Mouse (Mus musculus) stomach, embryonic 15.5 days (tissue): ENCODE results near the gene Bpi. TPM values are rescaled to one million over a fixed set of nuclear protein-coding genes. Genes with fewer than 3 reads are reported as not detected.

Experiments used
- ATAC-seq: fragments of 200-750 bp; cut with Nextera tagmentation; 2 replicates; pipeline ENCODE4 v1.8.0; 2017; ENCODE audit warnings: low read depth, moderate number of reproducible peaks, moderate TSS enrichment; ENCODE audit not compliant: insufficient read depth, low FRiP score
- H3K27ac ChIP-seq: fragments of 300-500 bp; sonication (generic); 2 replicates; pipeline ENCODE4 v1.5.1; 2015; ENCODE audit warnings: mild to moderate bottlenecking, inconsistent platforms
- H3K27me3 ChIP-seq: fragments of 300-500 bp; sonication (generic); replicated peaks from 2 replicates; pipeline ENCODE4 v1.6.1; 2015; ENCODE audit warnings: inconsistent platforms
- H3K36me3 ChIP-seq: fragments of 300-500 bp; sonication (generic); 2 replicates; pipeline ENCODE4 v1.6.1; 2015; ENCODE audit warnings: inconsistent platforms
- H3K4me1 ChIP-seq: fragments of 300-500 bp; sonication (generic); 2 replicates; pipeline ENCODE4 v1.6.1; 2015; ENCODE audit warnings: inconsistent platforms
- H3K4me2 ChIP-seq: fragments of 300-500 bp; sonication (generic); 2 replicates; pipeline ENCODE4 v1.6.1; 2015; ENCODE audit warnings: mild to moderate bottlenecking, inconsistent platforms
- H3K4me3 ChIP-seq: fragments of 300-500 bp; sonication (generic); replicated peaks from 2 replicates; pipeline ENCODE4 v1.5.1; 2015; ENCODE audit warnings: inconsistent platforms
- H3K9ac ChIP-seq: fragments of 300-500 bp; sonication (generic); 2 replicates; pipeline ENCODE4 v1.6.1; 2015; ENCODE audit warnings: inconsistent platforms
- H3K9me3 ChIP-seq: fragments of 300-500 bp; sonication (generic); 2 replicates; pipeline ENCODE4 v1.6.1; 2016; ENCODE audit warnings: inconsistent platforms
- WGBS: fragments of 180-500 bp; shearing (Covaris S2); methylation state at CpG from one replicate; pipeline ENCODE4 v1.1.7; 2015; 5-methylcytosine and 5-hydroxymethylcytosine counted together
- polyA plus RNA-seq: library from polyadenylated mRNA; unstranded; fragments of >200 nt; fragmentation: Nextera tagmentation; extraction: Ambion mirVana; gene quantifications from 2 replicates; pipeline ENCODE4 v1.2.1, GENCODE M21; 2015

The Bpi gene
- polyA plus RNA-seq, result not detected in 2 replicates

DNA sequence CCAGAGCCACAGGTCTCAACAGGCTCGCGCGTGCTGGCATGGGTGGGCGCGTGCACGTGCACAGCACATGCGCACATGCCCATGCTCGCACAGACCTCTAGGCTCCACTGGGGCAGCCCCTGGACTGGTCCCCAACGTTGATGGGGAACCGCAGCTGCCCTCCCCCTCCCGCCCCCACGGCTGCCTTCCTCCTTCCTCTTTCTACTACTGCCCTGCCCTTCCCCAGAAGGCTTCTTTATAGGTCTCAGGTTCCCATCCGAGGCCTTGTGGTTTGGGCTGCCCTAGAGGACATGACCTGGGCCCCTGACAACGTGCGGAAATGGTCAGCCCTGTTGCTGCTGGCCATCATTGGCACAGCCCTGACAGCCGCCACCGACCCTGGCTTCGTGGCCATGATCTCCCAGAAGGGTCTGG lies at the start of gene Bpi:
TSS of gene Bpi (plus strand) at position 90 of the 414 bp plus-strand sequence.
- H3K9ac ChIP-seq, result no peak within 1 kb of the TSS
- ATAC-seq, result no peak
- peak within 1 kb of the TSS; percentile 32 for H3K4me2 ChIP-seq

GRCm38 (mm10) chr2:158209776-158210175 lies 48.1 kb upstream of the Bpi start:
- Histone ChIP-seq H3K4me2 (no peak overlapping the region), H3K27ac (no peak overlapping the region), H3K4me3 (no peak overlapping the region), H3K36me3 (no peaks in the 10 kb centered on the region), H3K9ac (no peak overlapping the region), H3K27me3 (no peaks in the 10 kb centered on the region), H3K4me1 (peaks cover 6% of the 10 kb centered on the region; the same call in 1 of the 2 replicates), H3K9me3 (no peaks in the 10 kb centered on the region)
- WGBS, result 65% methylated on average over 9 of the region's 9 CpGs
- no peak for ATAC-seq

More for the DNA sequence above, at the start of gene Bpi:
- Histone ChIP-seq H3K36me3 (no peaks in the 10 kb centered on the region), H3K27me3 (no peaks in the 10 kb centered on the region), H3K27ac (peak within 1 kb of the TSS; percentile 38; the same call in 1 of the 2 replicates), H3K9me3 (no peaks in the 10 kb centered on the region), H3K4me1 (peaks cover 16% of the 10 kb centered on the region; the same call in 1 of the 2 replicates), H3K4me3 (no peak within 1 kb of the TSS)
- WGBS, result 61% methylated on average over 18 of the region's 18 CpGs

DNA sequence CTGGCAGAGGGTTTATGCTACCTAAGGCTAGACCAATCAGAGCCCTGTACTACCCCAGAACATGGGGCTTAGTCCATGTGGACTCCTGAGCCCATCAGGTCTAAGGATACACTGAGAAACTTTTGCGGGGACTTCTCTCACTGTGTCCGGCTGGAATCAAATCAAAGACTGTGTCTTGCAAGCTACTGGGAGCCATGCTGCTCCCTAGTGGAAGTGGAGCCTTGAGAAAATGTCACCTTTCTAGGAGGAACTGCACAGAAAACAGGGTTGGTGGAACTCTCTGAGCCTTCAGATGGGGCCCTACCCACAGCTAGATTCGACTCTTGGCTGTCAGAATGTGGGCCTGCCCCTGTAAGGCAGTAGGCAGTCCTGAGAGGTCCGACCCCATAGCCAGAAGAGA lies 47.4 kb upstream of the Bpi start:
- no peaks in the 10 kb centered on the region for H3K9me3 ChIP-seq
- no peak overlapping the region for H3K27ac ChIP-seq
- no peak for ATAC-seq
- no peak overlapping the region for H3K4me3 ChIP-seq
- H3K4me2 ChIP-seq, result no peak overlapping the region
- no peaks in the 10 kb centered on the region for H3K36me3 ChIP-seq
- WGBS, result 50% methylated on average over 4 of the region's 4 CpGs
- H3K27me3 ChIP-seq, result no peaks in the 10 kb centered on the region
- peaks cover 10% of the 10 kb centered on the region for H3K4me1 ChIP-seq
- no peak overlapping the region for H3K9ac ChIP-seq

- no peaks in the 10 kb centered on the region for H3K27me3 ChIP-seq
- 0 out of 2 replicates have a peak overlapping the region, but pooled peaks have one; percentile 12 for H3K4me2 ChIP-seq
- no peaks in the 10 kb centered on the region for H3K9me3 ChIP-seq
- WGBS, result 38% methylated on average over 10 of the region's 10 CpGs
- no peak overlapping the region for H3K9ac ChIP-seq
- H3K4me3 ChIP-seq, result no peak overlapping the region
- no peaks in the 10 kb centered on the region for H3K36me3 ChIP-seq
- no peak overlapping the region for H3K27ac ChIP-seq
- ATAC-seq, result no peak
- peaks cover 13% of the 10 kb centered on the region for H3K4me1 ChIP-seq
Measured at GRCm38 (mm10) chr2:158210958-158211357, 46.9 kb upstream of the Bpi start.

GRCm38 (mm10) chr2:158211764-158212471 lies 46.0 kb upstream of the Bpi start:
- Histone ChIP-seq H3K9me3 (no peaks in the 10 kb centered on the region), H3K27ac (no peak overlapping the region), H3K4me3 (no peak overlapping the region), H3K4me2 (no peak overlapping the region), H3K9ac (no peak overlapping the region), H3K4me1 (peaks cover 13% of the 10 kb centered on the region), H3K36me3 (no peaks in the 10 kb centered on the region), H3K27me3 (no peaks in the 10 kb centered on the region)
- WGBS, result 63% methylated on average over 4 of the region's 4 CpGs
- ATAC-seq, result no peak

DNA sequence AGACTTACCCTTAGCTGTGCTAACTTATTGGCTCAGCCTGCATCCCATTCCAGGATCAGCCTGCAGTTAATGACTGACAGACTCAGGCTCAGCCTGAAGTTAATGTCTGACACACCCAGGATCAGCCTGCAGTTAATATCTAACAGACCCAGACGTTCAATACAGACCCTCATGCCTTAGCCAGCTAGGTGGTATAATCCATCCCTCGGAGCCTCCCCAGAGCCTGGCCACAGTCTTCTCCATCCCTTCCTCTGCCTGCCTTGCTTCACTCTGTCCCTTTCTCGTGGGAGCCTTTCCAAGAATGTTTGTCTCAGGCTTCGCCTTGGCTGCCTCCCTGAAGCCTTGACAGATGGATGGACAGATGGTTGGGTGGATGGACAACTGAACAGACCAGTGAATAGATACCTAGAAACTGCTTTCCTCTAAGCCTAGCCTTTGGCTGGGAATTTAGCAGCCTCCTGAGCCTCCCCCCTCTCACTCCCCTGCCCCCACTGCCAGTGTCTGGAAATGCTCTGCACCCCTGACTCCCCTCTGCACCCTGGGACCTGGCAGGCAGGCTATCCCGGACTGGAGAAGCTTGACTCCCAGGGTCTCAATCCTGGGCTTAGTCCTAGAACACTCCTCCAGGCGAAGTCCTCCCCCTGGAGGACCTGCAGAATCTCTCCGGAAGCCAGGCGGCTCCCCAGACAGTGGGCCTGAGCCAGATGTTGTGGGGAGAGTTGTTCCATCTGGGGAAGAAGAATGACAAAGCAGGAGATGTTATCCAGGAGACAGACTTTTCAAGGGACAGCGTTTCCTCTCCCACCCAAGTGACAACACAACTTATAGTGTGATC lies 42.4 kb upstream of the Bpi start:
- no peaks in the 10 kb centered on the region for H3K27me3 ChIP-seq
- no peak overlapping the region for H3K4me3 ChIP-seq
- no peak overlapping the region for H3K4me2 ChIP-seq
- 37% methylated on average over 9 of the region's 9 CpGs for whole genome bisulfite sequencing
- H3K9me3 ChIP-seq, result no peaks in the 10 kb centered on the region
- H3K27ac ChIP-seq, result peak overlapping the region; percentile 23
- peak; percentile 69; the same call in 1 of the 2 replicates for ATAC-seq
- H3K36me3 ChIP-seq, result no peaks in the 10 kb centered on the region
- no peak overlapping the region for H3K9ac ChIP-seq
- peaks cover 7% of the 10 kb centered on the region for H3K4me1 ChIP-seq

DNA sequence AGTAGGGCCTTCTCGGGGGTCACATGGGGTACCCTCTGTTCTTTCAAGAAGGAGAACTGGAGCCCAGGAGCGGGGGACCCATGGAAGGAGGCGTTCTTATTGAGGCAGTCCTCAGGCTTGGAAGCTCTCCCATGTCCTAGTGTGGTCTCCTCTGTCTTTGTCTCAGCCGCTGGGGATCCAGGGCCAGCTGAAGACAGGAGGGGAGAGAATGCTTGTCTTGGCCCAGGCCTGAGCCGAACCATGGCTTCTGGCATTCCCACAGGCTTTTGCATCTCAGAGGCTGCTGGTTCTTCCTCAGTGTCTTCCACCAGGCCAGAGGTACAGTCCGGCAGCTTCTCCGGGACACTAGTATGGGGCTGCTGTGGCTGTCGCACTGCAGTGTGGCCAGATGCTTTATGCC lies 41.4 kb upstream of the Bpi start:
- WGBS, result 78% methylated on average over 8 of the region's 8 CpGs
- H3K4me3 ChIP-seq, result no peak overlapping the region
- no peaks in the 10 kb centered on the region for H3K36me3 ChIP-seq
- H3K4me1 ChIP-seq, result peaks cover 7% of the 10 kb centered on the region
- no peak overlapping the region for H3K4me2 ChIP-seq
- no peak for ATAC-seq
- H3K27me3 ChIP-seq, result no peaks in the 10 kb centered on the region
- peak overlapping the region; percentile 23; the same call in 1 of the 2 replicates for H3K27ac ChIP-seq
- H3K9ac ChIP-seq, result no peak overlapping the region
- H3K9me3 ChIP-seq, result no peaks in the 10 kb centered on the region

DNA sequence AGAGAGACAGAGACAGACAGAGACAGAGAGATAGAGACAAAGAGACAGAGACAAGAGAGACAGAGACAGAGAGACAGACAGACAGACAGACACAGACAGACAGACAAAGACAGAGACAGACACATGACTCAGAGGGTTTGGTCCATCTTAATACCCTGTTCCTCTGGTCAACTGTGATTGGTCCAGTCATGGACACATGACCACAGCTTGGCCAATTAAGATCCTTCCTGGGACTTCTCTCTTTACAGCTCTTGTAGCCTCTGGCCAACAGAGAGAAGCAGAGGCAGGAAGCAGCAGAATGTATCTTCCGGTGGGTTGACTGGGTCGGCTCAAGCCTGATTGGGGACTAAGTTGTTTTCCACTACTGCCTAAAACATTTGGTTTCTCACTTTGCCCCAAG lies 38.3 kb upstream of the Bpi start:
- H3K4me1 ChIP-seq, result peaks cover 17% of the 10 kb centered on the region
- H3K4me2 ChIP-seq, result no peak overlapping the region
- H3K36me3 ChIP-seq, result no peaks in the 10 kb centered on the region
- no peak overlapping the region for H3K27ac ChIP-seq
- WGBS, result 93% methylated on average over 2 of the region's 2 CpGs
- no peaks in the 10 kb centered on the region for H3K27me3 ChIP-seq
- no peak overlapping the region for H3K9ac ChIP-seq
- ATAC-seq, result no peak
- no peak overlapping the region for H3K4me3 ChIP-seq
- no peaks in the 10 kb centered on the region for H3K9me3 ChIP-seq

DNA sequence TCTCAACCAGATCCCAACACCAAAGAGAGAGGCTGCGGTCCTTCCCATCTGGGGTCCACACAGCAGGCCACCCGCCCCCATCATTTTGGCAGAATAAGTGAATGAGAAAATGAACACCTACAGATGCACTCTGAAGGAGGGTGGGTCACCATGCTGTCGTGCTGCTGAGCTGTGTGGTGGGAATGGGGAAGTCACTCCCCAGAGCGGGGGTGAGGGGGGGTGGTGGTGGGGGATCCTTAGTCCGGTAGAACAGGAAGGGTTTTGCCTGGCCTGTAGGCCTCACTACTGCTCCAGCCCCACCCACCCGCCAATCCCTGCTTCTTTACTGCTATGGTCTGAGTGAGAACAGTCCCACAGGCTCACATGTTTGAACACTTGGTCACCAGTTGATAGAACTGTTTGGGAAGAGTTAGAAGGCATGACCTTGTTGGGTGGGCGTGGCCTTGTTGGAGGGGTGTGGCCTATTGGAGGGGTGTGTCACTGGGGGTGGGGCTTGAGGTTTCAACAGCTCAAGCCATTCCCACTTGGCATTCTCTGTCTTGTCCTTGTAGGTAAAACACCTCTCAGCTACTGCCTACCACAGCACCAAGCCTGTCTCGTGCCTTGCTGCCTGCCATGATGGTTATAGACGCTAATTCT lies 36.3 kb upstream of the Bpi start:
- Histone ChIP-seq H3K36me3 (no peaks in the 10 kb centered on the region), H3K4me1 (peaks cover 10% of the 10 kb centered on the region), H3K27me3 (no peaks in the 10 kb centered on the region), H3K4me3 (no peak overlapping the region), H3K9me3 (no peaks in the 10 kb centered on the region), H3K4me2 (no peak overlapping the region), H3K27ac (no peak overlapping the region), H3K9ac (no peak overlapping the region)
- 86% methylated on average over 9 of the region's 9 CpGs for WGBS
- ATAC-seq, result no peak

- H3K4me1 ChIP-seq, result peaks cover 10% of the 10 kb centered on the region
- H3K36me3 ChIP-seq, result no peaks in the 10 kb centered on the region
- H3K27ac ChIP-seq, result no peak overlapping the region
- H3K27me3 ChIP-seq, result no peaks in the 10 kb centered on the region
- H3K4me3 ChIP-seq, result no peak overlapping the region
- no peaks in the 10 kb centered on the region for H3K9me3 ChIP-seq
- no peak overlapping the region for H3K9ac ChIP-seq
- H3K4me2 ChIP-seq, result no peak overlapping the region
- 42% methylated on average over 4 of the region's 4 CpGs for WGBS
- no peak; the same call in 1 of the 2 replicates for ATAC-seq
Measured at GRCm38 (mm10) chr2:158222664-158223063, 35.2 kb upstream of the Bpi start.

- Histone ChIP-seq H3K9me3 (no peaks in the 10 kb centered on the region), H3K4me1 (peaks cover 12% of the 10 kb centered on the region), H3K4me3 (no peak overlapping the region), H3K27ac (no peak overlapping the region), H3K4me2 (no peak overlapping the region), H3K36me3 (no peaks in the 10 kb centered on the region), H3K9ac (no peak overlapping the region), H3K27me3 (no peaks in the 10 kb centered on the region)
- WGBS, result 64% methylated on average over 3 of the region's 3 CpGs
- no peak for ATAC-seq
Measured at GRCm38 (mm10) chr2:158223497-158223896, 34.4 kb upstream of the Bpi start.

DNA sequence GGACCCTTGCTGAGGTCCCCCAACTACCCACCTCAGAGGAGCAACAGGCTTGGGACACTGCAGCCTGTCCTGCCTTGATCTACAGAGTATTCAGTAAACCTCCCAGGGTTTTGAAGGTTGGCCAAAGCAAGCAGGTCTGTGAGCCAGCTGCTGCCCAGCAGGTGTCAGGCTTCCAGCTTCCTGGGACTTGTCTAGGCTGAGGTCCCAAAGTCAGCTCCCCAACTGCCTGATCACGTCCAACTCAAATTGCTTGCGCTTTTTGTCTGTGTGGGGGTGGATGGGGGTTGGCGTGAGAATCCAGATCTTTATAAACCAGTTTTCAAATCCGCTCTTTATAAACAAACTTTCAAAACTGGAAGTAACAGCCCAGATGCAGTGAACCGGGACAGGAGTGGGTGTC lies 32.6 kb upstream of the Bpi start:
- ATAC-seq, result no peak

More for the DNA sequence above, 32.6 kb upstream of the Bpi start:
- Histone ChIP-seq H3K4me1 (peaks cover 24% of the 10 kb centered on the region), H3K27me3 (0 out of 2 replicates have a peak, but pooled peaks cover 4% of the 10 kb centered on the region), H3K9me3 (no peaks in the 10 kb centered on the region), H3K36me3 (no peaks in the 10 kb centered on the region), H3K4me2 (no peak overlapping the region), H3K9ac (no peak overlapping the region), H3K4me3 (no peak overlapping the region), H3K27ac (no peak overlapping the region)
- 49% methylated on average over 5 of the region's 5 CpGs for WGBS
